Mouse (Mus musculus): Measurements from ENCODE around the gene Bsnd. TPM values are rescaled to one million over a fixed set of nuclear protein-coding genes. Genes with fewer than 3 reads are reported as not detected.

Bsnd gene
- polyA plus RNA-seq, 1 experiment from 2014 or later: not detected

- 49% methylated on average over 6 of the region's 6 CpGs for WGBS
- no peak for ATAC-seq
Measured at GRCm38 (mm10) chr4:106496833-106497232, 4.8 kb upstream of the Bsnd start.

GRCm38 (mm10) chr4:106493639-106494038, 1.6 kb upstream of the Bsnd start:
- Histone ChIP-seq H3K27me3 (replicated peaks; ENCODE audit: control insufficient read depth, insufficient read depth, low read length) (no peaks in the 10 kb centered on the region), H3K36me3 (ENCODE audit: control insufficient read depth, insufficient read depth, low read length) (no peaks in the 10 kb centered on the region), H3K9ac (ENCODE audit: low read depth, low read length) (no peak overlapping the region), H3K4me2 (ENCODE audit: low read length) (no peak overlapping the region), H3K9me3 (ENCODE audit: control insufficient read depth, low read length) (no peaks in the 10 kb centered on the region), H3K27ac (ENCODE audit: low read depth, low read length) (no peak overlapping the region), H3K4me3 (ENCODE audit: low read length) (no peak overlapping the region), H3K4me1 (ENCODE audit: control insufficient read depth, insufficient read depth, low read depth, low read length) (peaks cover 3% of the 10 kb centered on the region)
- no peak for ATAC-seq
- 83% methylated on average over 2 of the region's 2 CpGs for WGBS

More at GRCm38 (mm10) chr4:106496833-106497232, 4.8 kb upstream of the Bsnd start:
- Histone ChIP-seq H3K27ac (ENCODE audit: low read depth, low read length) (no peak overlapping the region), H3K4me2 (ENCODE audit: low read length) (no peak overlapping the region), H3K36me3 (ENCODE audit: control insufficient read depth, insufficient read depth, low read length) (no peaks in the 10 kb centered on the region), H3K9me3 (ENCODE audit: control insufficient read depth, low read length) (no peaks in the 10 kb centered on the region), H3K9ac (ENCODE audit: low read depth, low read length) (no peak overlapping the region), H3K27me3 (replicated peaks; ENCODE audit: control insufficient read depth, insufficient read depth, low read length) (no peaks in the 10 kb centered on the region), H3K4me1 (ENCODE audit: control insufficient read depth, insufficient read depth, low read depth, low read length) (peaks cover 7% of the 10 kb centered on the region), H3K4me3 (ENCODE audit: low read length) (no peak overlapping the region)

GRCm38 (mm10) chr4:106490620-106491019, 1.5 kb downstream of the Bsnd start:
- H3K36me3 ChIP-seq (ENCODE audit: control insufficient read depth, insufficient read depth, low read length): no peaks in the 10 kb centered on the region
- H3K4me3 ChIP-seq (ENCODE audit: low read length): no peak overlapping the region
- no peak overlapping the region for H3K9ac ChIP-seq (ENCODE audit: low read depth, low read length)
- no peak for ATAC-seq
- H3K27me3 ChIP-seq (replicated peaks; ENCODE audit: control insufficient read depth, insufficient read depth, low read length): no peaks in the 10 kb centered on the region
- WGBS: 77% methylated on average over 4 of the region's 4 CpGs
- H3K4me2 ChIP-seq (ENCODE audit: low read length): no peak overlapping the region
- no peak overlapping the region for H3K27ac ChIP-seq (ENCODE audit: low read depth, low read length)
- no peaks in the 10 kb centered on the region for H3K9me3 ChIP-seq (ENCODE audit: control insufficient read depth, low read length)
- H3K4me1 ChIP-seq (ENCODE audit: control insufficient read depth, insufficient read depth, low read depth, low read length): no peaks in the 10 kb centered on the region

GRCm38 (mm10) chr4:106483831-106484230, 8.3 kb downstream of the Bsnd start:
- no peaks in the 10 kb centered on the region for H3K27me3 ChIP-seq (replicated peaks; ENCODE audit: control insufficient read depth, insufficient read depth, low read length)
- H3K4me2 ChIP-seq (ENCODE audit: low read length): no peak overlapping the region
- no peak overlapping the region for H3K27ac ChIP-seq (ENCODE audit: low read depth, low read length)
- H3K4me3 ChIP-seq (ENCODE audit: low read length): no peak overlapping the region
- H3K36me3 ChIP-seq (ENCODE audit: control insufficient read depth, insufficient read depth, low read length): no peaks in the 10 kb centered on the region
- ATAC-seq: no peak
- no peaks in the 10 kb centered on the region for H3K4me1 ChIP-seq (ENCODE audit: control insufficient read depth, insufficient read depth, low read depth, low read length)
- no peak overlapping the region for H3K9ac ChIP-seq (ENCODE audit: low read depth, low read length)
- H3K9me3 ChIP-seq (ENCODE audit: control insufficient read depth, low read length): no peaks in the 10 kb centered on the region
- WGBS: 84% methylated on average over 1 of the region's 1 CpGs

- no peaks in the 10 kb centered on the region for H3K9me3 ChIP-seq (ENCODE audit: control insufficient read depth, low read length)
- H3K27me3 ChIP-seq (replicated peaks; ENCODE audit: control insufficient read depth, insufficient read depth, low read length): no peaks in the 10 kb centered on the region
- no peaks in the 10 kb centered on the region for H3K4me1 ChIP-seq (ENCODE audit: control insufficient read depth, insufficient read depth, low read depth, low read length)
- ATAC-seq: no peak
- H3K36me3 ChIP-seq (ENCODE audit: control insufficient read depth, insufficient read depth, low read length): no peaks in the 10 kb centered on the region
- H3K4me3 ChIP-seq (ENCODE audit: low read length): no peak overlapping the region
- no peak overlapping the region for H3K9ac ChIP-seq (ENCODE audit: low read depth, low read length)
- H3K4me2 ChIP-seq (ENCODE audit: low read length): no peak overlapping the region
- no peak overlapping the region for H3K27ac ChIP-seq (ENCODE audit: low read depth, low read length)
- WGBS: 28% methylated on average over 7 of the region's 7 CpGs
Measured at GRCm38 (mm10) chr4:106483215-106483727, 8.8 kb downstream of the Bsnd start.

GRCm38 (mm10) chr4:106480545-106480944, 11.5 kb downstream of the Bsnd start:
- WGBS: 67% methylated on average over 3 of the region's 3 CpGs
- no peak overlapping the region for H3K9ac ChIP-seq (ENCODE audit: low read depth, low read length)
- H3K4me3 ChIP-seq (ENCODE audit: low read length): no peak overlapping the region
- H3K4me1 ChIP-seq (ENCODE audit: control insufficient read depth, insufficient read depth, low read depth, low read length): no peaks in the 10 kb centered on the region
- no peaks in the 10 kb centered on the region for H3K36me3 ChIP-seq (ENCODE audit: control insufficient read depth, insufficient read depth, low read length)
- no peaks in the 10 kb centered on the region for H3K27me3 ChIP-seq (replicated peaks; ENCODE audit: control insufficient read depth, insufficient read depth, low read length)
- H3K27ac ChIP-seq (ENCODE audit: low read depth, low read length): no peak overlapping the region
- no peak overlapping the region for H3K4me2 ChIP-seq (ENCODE audit: low read length)
- no peak for ATAC-seq
- no peaks in the 10 kb centered on the region for H3K9me3 ChIP-seq (ENCODE audit: control insufficient read depth, low read length)

GRCm38 (mm10) chr4:106474241-106474640, 17.8 kb downstream of the Bsnd start:
- Histone ChIP-seq H3K4me1 (ENCODE audit: control insufficient read depth, insufficient read depth, low read depth, low read length) (peaks cover 3% of the 10 kb centered on the region; the same call in 1 of the 2 replicates), H3K9me3 (ENCODE audit: control insufficient read depth, low read length) (no peaks in the 10 kb centered on the region), H3K4me3 (ENCODE audit: low read length) (no peak overlapping the region), H3K36me3 (ENCODE audit: control insufficient read depth, insufficient read depth, low read length) (no peaks in the 10 kb centered on the region), H3K27ac (ENCODE audit: low read depth, low read length) (no peak overlapping the region), H3K27me3 (replicated peaks; ENCODE audit: control insufficient read depth, insufficient read depth, low read length) (no peaks in the 10 kb centered on the region), H3K9ac (ENCODE audit: low read depth, low read length) (peak overlapping the region; percentile 50), H3K4me2 (ENCODE audit: low read length) (no peak overlapping the region)
- peak; percentile 78 for ATAC-seq
- WGBS: 2% methylated on average over 6 of the region's 6 CpGs

- Histone ChIP-seq H3K9ac (ENCODE audit: low read depth, low read length) (no peak overlapping the region), H3K36me3 (ENCODE audit: control insufficient read depth, insufficient read depth, low read length) (no peaks in the 10 kb centered on the region), H3K4me1 (ENCODE audit: control insufficient read depth, insufficient read depth, low read depth, low read length) (peaks cover 3% of the 10 kb centered on the region; the same call in 1 of the 2 replicates), H3K9me3 (ENCODE audit: control insufficient read depth, low read length) (no peaks in the 10 kb centered on the region), H3K4me3 (ENCODE audit: low read length) (no peak overlapping the region), H3K27me3 (replicated peaks; ENCODE audit: control insufficient read depth, insufficient read depth, low read length) (no peaks in the 10 kb centered on the region), H3K27ac (ENCODE audit: low read depth, low read length) (no peak overlapping the region), H3K4me2 (ENCODE audit: low read length) (no peak overlapping the region)
- 13% methylated on average over 3 of the region's 3 CpGs for WGBS
- ATAC-seq: peak; percentile 71
Measured at GRCm38 (mm10) chr4:106472335-106472734, 19.7 kb downstream of the Bsnd start.

- no peak overlapping the region for H3K4me3 ChIP-seq (ENCODE audit: low read length)
- H3K27ac ChIP-seq (ENCODE audit: low read depth, low read length): no peak overlapping the region
- peaks cover 3% of the 10 kb centered on the region; the same call in 1 of the 2 replicates for H3K4me1 ChIP-seq (ENCODE audit: control insufficient read depth, insufficient read depth, low read depth, low read length)
- no peak for ATAC-seq
- no peaks in the 10 kb centered on the region for H3K36me3 ChIP-seq (ENCODE audit: control insufficient read depth, insufficient read depth, low read length)
- H3K9ac ChIP-seq (ENCODE audit: low read depth, low read length): no peak overlapping the region
- no peaks in the 10 kb centered on the region for H3K9me3 ChIP-seq (ENCODE audit: control insufficient read depth, low read length)
- 91% methylated on average over 5 of the region's 5 CpGs for WGBS
- no peaks in the 10 kb centered on the region for H3K27me3 ChIP-seq (replicated peaks; ENCODE audit: control insufficient read depth, insufficient read depth, low read length)
- no peak overlapping the region for H3K4me2 ChIP-seq (ENCODE audit: low read length)
Measured at GRCm38 (mm10) chr4:106470921-106471320, 21.2 kb downstream of the Bsnd start.
